Mouse (Mus musculus) neutrophil, adult 65 days (primary cell): Measurements from ENCODE around the gene Gm21679. TPM values are rescaled to one million over a fixed set of nuclear protein-coding genes. Genes with fewer than 3 reads are reported as not detected.

Experiments
- total RNA-seq: library from RNA; stranded (reverse); gene quantifications from 2 replicates; pipeline ENCODE4 v1.2.4, GENCODE M21; 2023

Gm21679 gene
- not detected in 2 replicates for total RNA-seq

GRCm38 (mm10) chrY:29683270-29683669, at the start of gene Gm21679:
Gm21679 (minus strand) TSS chrY:29683370.

